Comparison of ENCODE assay signal across 8 mouse cellular contexts in the genomic region with DNA sequence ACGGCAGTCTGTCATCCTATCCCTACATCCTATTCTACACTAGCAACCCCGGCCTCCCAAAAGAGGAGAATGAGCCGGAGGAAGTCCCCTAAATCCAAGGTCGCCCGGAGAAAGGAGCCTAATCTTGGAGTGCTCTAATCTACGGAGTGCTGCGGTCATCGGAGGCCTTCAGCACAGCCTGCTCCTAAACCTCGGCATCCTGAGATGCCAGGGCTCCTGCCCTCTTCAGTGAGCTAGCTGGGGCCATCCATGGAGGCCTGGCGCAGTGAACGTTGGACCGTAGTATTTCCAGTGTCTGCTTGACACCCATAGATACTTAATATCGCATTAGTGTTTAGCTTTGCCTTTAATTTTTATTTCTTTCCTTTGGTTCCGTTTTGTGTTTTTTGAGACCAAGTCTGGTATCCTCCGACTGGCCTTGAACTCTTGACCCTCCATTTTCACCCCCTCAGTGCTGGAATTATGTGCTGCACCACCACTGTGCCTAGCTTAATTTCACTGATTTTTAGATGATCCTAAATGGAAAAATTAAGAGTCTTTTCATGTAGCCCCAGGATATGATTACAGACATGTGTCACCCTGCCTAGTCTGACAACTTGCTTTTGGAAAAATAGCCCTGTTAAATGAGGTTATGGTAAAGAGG. TPM values are rescaled to one million over a fixed set of nuclear protein-coding genes. Genes with fewer than 3 reads are reported as not detected.
DNase-seq lines count a peak whose midpoint lies in the region; ATAC-seq and TF ChIP-seq lines count a peak whose summit lies in the region.

No protein-coding gene starts in this region.

- peak overlapping the region; percentile 99 for H3K9ac ChIP-seq in lung, embryonic 14.5 days
- peak overlapping the region; percentile 69 for H3K9ac ChIP-seq in embryonic facial prominence, embryonic 15.5 days
- H3K9ac ChIP-seq in limb, embryonic 12.5 days (replicated peaks), result peak overlapping the region; percentile 100

- H3K9me3 ChIP-seq in lung, embryonic 14.5 days (ENCODE audit: low read depth, low read length), result no peaks in the 10 kb centered on the region
- H3K9me3 ChIP-seq in embryonic facial prominence, embryonic 15.5 days (replicated peaks), result no peaks in the 10 kb centered on the region
- H3K9me3 ChIP-seq in limb, embryonic 12.5 days, result no peaks in the 10 kb centered on the region

- H3K36me3 ChIP-seq in lung, embryonic 14.5 days (ENCODE audit: insufficient read depth), result peaks cover 38% of the 10 kb centered on the region
- peaks cover 31% of the 10 kb centered on the region for H3K36me3 ChIP-seq in embryonic facial prominence, embryonic 15.5 days
- H3K36me3 ChIP-seq in limb, embryonic 12.5 days, result peaks cover 34% of the 10 kb centered on the region

- peak overlapping the region; percentile 89 for H3K4me2 ChIP-seq in lung, embryonic 14.5 days
- H3K4me2 ChIP-seq in embryonic facial prominence, embryonic 15.5 days (replicated peaks), result peak overlapping the region; percentile 67
- peak overlapping the region; percentile 72 for H3K4me2 ChIP-seq in limb, embryonic 12.5 days

- DNase-seq in lung, embryonic 14.5 days, result no peak
- DNase-seq in lung, postnatal 36 days, result no peak
- no peak for DNase-seq in layer of hippocampus, adult 9-10 months (ENCODE audit: low spot score)
- DNase-seq in adrenal gland, postnatal 14 days, result no peak
- no peak for DNase-seq in kidney, postnatal 10 days

- TF ChIP-seq CTCF in lung, embryonic 14.5 days (IDR thresholded peaks at IDR 0.05; ENCODE audit: low read depth), result no peak
- no peak for TF ChIP-seq CTCF in olfactory bulb, adult 2 months (IDR thresholded peaks at IDR 0.05; ENCODE audit: insufficient read depth, low read depth, low read length)

- peak overlapping the region; percentile 97 for H3K27ac ChIP-seq in lung, embryonic 14.5 days (ENCODE audit: low read depth)
- H3K27ac ChIP-seq in embryonic facial prominence, embryonic 15.5 days (replicated peaks), result peak overlapping the region; percentile 82
- H3K27ac ChIP-seq in limb, embryonic 12.5 days, result peak overlapping the region; percentile 97
- H3K27ac ChIP-seq in olfactory bulb, adult 2 months (ENCODE audit: insufficient read depth, low read depth, low read length), result peak overlapping the region; percentile 71

- H3K4me1 ChIP-seq in lung, embryonic 14.5 days (ENCODE audit: insufficient read depth), result no peaks in the 10 kb centered on the region
- H3K4me1 ChIP-seq in embryonic facial prominence, embryonic 15.5 days, result peaks cover 38% of the 10 kb centered on the region
- H3K4me1 ChIP-seq in limb, embryonic 12.5 days (replicated peaks), result peaks cover 38% of the 10 kb centered on the region
- no peaks in the 10 kb centered on the region for H3K4me1 ChIP-seq in olfactory bulb, adult 2 months (ENCODE audit: control insufficient read depth, insufficient read depth, low read length)

- peak overlapping the region; percentile 97 for H3K4me3 ChIP-seq in lung, embryonic 14.5 days (ENCODE audit: low read depth, low read length)
- H3K4me3 ChIP-seq in embryonic facial prominence, embryonic 15.5 days (replicated peaks), result peak overlapping the region; percentile 95
- H3K4me3 ChIP-seq in limb, embryonic 12.5 days (replicated peaks), result peak overlapping the region; percentile 100
- peak overlapping the region; percentile 77 for H3K4me3 ChIP-seq in olfactory bulb, adult 2 months (ENCODE audit: insufficient read depth, low read depth, low read length)

- 6% methylated on average over 15 of the region's 15 CpGs for WGBS in lung, embryonic 14.5 days
- 8% methylated on average over 15 of the region's 15 CpGs for WGBS in embryonic facial prominence, embryonic 15.5 days
- 10% methylated on average over 15 of the region's 15 CpGs for WGBS in limb, embryonic 12.5 days
- WGBS in olfactory bulb, adult 2 months, result 8% methylated on average over 15 of the region's 15 CpGs

- TF ChIP-seq POLR2A in olfactory bulb, adult 2 months (IDR thresholded peaks at IDR 0.05; ENCODE audit: insufficient read depth, low read depth, low read length), result no peak

- H3K27me3 ChIP-seq in lung, embryonic 14.5 days (ENCODE audit: insufficient read depth, low read length), result no peaks in the 10 kb centered on the region
- no peaks in the 10 kb centered on the region for H3K27me3 ChIP-seq in embryonic facial prominence, embryonic 15.5 days
- no peaks in the 10 kb centered on the region for H3K27me3 ChIP-seq in limb, embryonic 12.5 days

- peak; percentile 55 for ATAC-seq in lung, embryonic 14.5 days (ENCODE audit: insufficient read depth)
- peak; percentile 32 for ATAC-seq in embryonic facial prominence, embryonic 15.5 days (ENCODE audit: insufficient number of reproducible peaks, low FRiP score, low TSS enrichment, low read depth)
- ATAC-seq in limb, embryonic 12.5 days (ENCODE audit: insufficient number of reproducible peaks, insufficient read depth, low FRiP score, low TSS enrichment, low read depth), result peak; percentile 62

RNA-seq across cellular contexts. Expression of gene Hnrnpab, which starts 0.6 kb away (rescaled TPM):
- 676 and 703 TPM in 2 replicates for polyA plus RNA-seq in lung, embryonic 14.5 days (2014; fragmentation: Nextera tagmentation; extraction: Ambion mirVana)
- polyA plus RNA-seq in embryonic facial prominence, embryonic 15.5 days (2015; fragmentation: Nextera tagmentation; extraction: Ambion mirVana), result 380 and 381 TPM in 2 replicates
- 732 and 757 TPM in 2 replicates for polyA plus RNA-seq in limb, embryonic 12.5 days (2016; fragmentation: Nextera tagmentation; extraction: Ambion mirVana)
- 230 and 328 TPM in 2 replicates for polyA plus RNA-seq in olfactory bulb, adult 2 months (2012; ENCODE audit: insufficient read depth, insufficient read length, low replicate concordance, missing spikeins)
- total RNA-seq in adrenal gland, postnatal 14 days (2021), result 354 and 356 TPM in 2 replicates

RNA-seq across cellular contexts. Expression of gene Nhp2, which starts 12.3 kb away (rescaled TPM):
- 178 and 187 TPM in 2 replicates for polyA plus RNA-seq in lung, embryonic 14.5 days (2014; fragmentation: Nextera tagmentation; extraction: Ambion mirVana)
- polyA plus RNA-seq in embryonic facial prominence, embryonic 15.5 days (2015; fragmentation: Nextera tagmentation; extraction: Ambion mirVana), result 138 and 147 TPM in 2 replicates
- 145 and 149 TPM in 2 replicates for polyA plus RNA-seq in limb, embryonic 12.5 days (2016; fragmentation: Nextera tagmentation; extraction: Ambion mirVana)
- polyA plus RNA-seq in olfactory bulb, adult 2 months (2012; ENCODE audit: insufficient read depth, insufficient read length, low replicate concordance, missing spikeins), result not detected in 2 replicates
- total RNA-seq in adrenal gland, postnatal 14 days (2021), result 64.2 and 74.7 TPM in 2 replicates

RNA-seq across cellular contexts. Expression of gene Phykpl, which starts 22.7 kb away (rescaled TPM):
- polyA plus RNA-seq in lung, embryonic 14.5 days (2014; fragmentation: Nextera tagmentation; extraction: Ambion mirVana), result 19.6 and 23.3 TPM in 2 replicates
- polyA plus RNA-seq in embryonic facial prominence, embryonic 15.5 days (2015; fragmentation: Nextera tagmentation; extraction: Ambion mirVana), result 18.2 and 20.7 TPM in 2 replicates
- 15.0 and 16.9 TPM in 2 replicates for polyA plus RNA-seq in limb, embryonic 12.5 days (2016; fragmentation: Nextera tagmentation; extraction: Ambion mirVana)
- polyA plus RNA-seq in olfactory bulb, adult 2 months (2012; ENCODE audit: insufficient read depth, insufficient read length, low replicate concordance, missing spikeins), result not detected in 2 replicates
- total RNA-seq in adrenal gland, postnatal 14 days (2021), result 27.8 and 29.1 TPM in 2 replicates

RNA-seq across cellular contexts. Expression of gene Rmnd5b, which starts 28.5 kb away (rescaled TPM):
- polyA plus RNA-seq in lung, embryonic 14.5 days (2014; fragmentation: Nextera tagmentation; extraction: Ambion mirVana), result 39.4 and 43.6 TPM in 2 replicates
- polyA plus RNA-seq in embryonic facial prominence, embryonic 15.5 days (2015; fragmentation: Nextera tagmentation; extraction: Ambion mirVana), result 53.1 and 55.1 TPM in 2 replicates
- 41.5 and 42.6 TPM in 2 replicates for polyA plus RNA-seq in limb, embryonic 12.5 days (2016; fragmentation: Nextera tagmentation; extraction: Ambion mirVana)
- polyA plus RNA-seq in olfactory bulb, adult 2 months (2012; ENCODE audit: insufficient read depth, insufficient read length, low replicate concordance, missing spikeins), result not detected in 2 replicates
- total RNA-seq in adrenal gland, postnatal 14 days (2021), result 39.0 and 39.9 TPM in 2 replicates

RNA-seq across cellular contexts. Expression of gene N4bp3, which starts 43.4 kb away (rescaled TPM):
- 35.5 and 39.2 TPM in 2 replicates for polyA plus RNA-seq in lung, embryonic 14.5 days (2014; fragmentation: Nextera tagmentation; extraction: Ambion mirVana)
- 41.0 and 45.4 TPM in 2 replicates for polyA plus RNA-seq in embryonic facial prominence, embryonic 15.5 days (2015; fragmentation: Nextera tagmentation; extraction: Ambion mirVana)
- polyA plus RNA-seq in limb, embryonic 12.5 days (2016; fragmentation: Nextera tagmentation; extraction: Ambion mirVana), result 28.0 and 29.5 TPM in 2 replicates
- not detected in 2 replicates for polyA plus RNA-seq in olfactory bulb, adult 2 months (2012; ENCODE audit: insufficient read depth, insufficient read length, low replicate concordance, missing spikeins)
- 16.2 and 18.8 TPM in 2 replicates for total RNA-seq in adrenal gland, postnatal 14 days (2021)

Comparison
In these comparisons a context has a peak if more than half of its experiments do, and no peak if none do; other contexts are left out.
1. RNA of gene Nhp2, which starts 12.3 kb away (polyA plus RNA-seq): 178 to 187 TPM in lung, embryonic 14.5 days, 145 to 149 TPM in limb, embryonic 12.5 days and 138 to 147 TPM in embryonic facial prominence, embryonic 15.5 days; not detected in olfactory bulb, adult 2 months; every median in the first group is over 100 times any median in the second.
2. Peak in every context shown above with its lines, with median percentiles within 50 percentile points of each other: ATAC-seq, H3K27ac ChIP-seq, H3K4me2 ChIP-seq, H3K4me3 ChIP-seq and H3K9ac ChIP-seq.